Mouse (Mus musculus) hindbrain, embryonic 16.5 days (tissue): ENCODE data around the gene Sec61a2. TPM values are rescaled to one million over a fixed set of nuclear protein-coding genes. Genes with fewer than 3 reads are reported as not detected.

Source experiments
- ATAC-seq: fragments of 200-750 bp; cut with Nextera tagmentation; 2 replicates; pipeline ENCODE4 v1.8.0; 2017; ENCODE audit warnings: moderate TSS enrichment, moderate library complexity
- H3K27ac ChIP-seq: fragments of 300-500 bp; sonication (generic); 2 replicates; pipeline ENCODE4 v1.5.1; 2014; ENCODE audit warnings: low read depth, mild to moderate bottlenecking, control low read depth, low read length, moderate library complexity
- H3K27me3 ChIP-seq: fragments of 300-500 bp; sonication (generic); replicated peaks from 2 replicates; pipeline ENCODE4 v1.6.1; 2014; ENCODE audit warnings: low read length; ENCODE audit not compliant: control insufficient read depth, insufficient read depth
- H3K36me3 ChIP-seq: fragments of 300-500 bp; sonication (generic); 2 replicates; pipeline ENCODE4 v1.6.1; 2014; ENCODE audit warnings: mild to moderate bottlenecking, low read length, moderate library complexity, mixed read lengths; ENCODE audit not compliant: control insufficient read depth, insufficient read depth
- H3K4me1 ChIP-seq: fragments of 300-500 bp; sonication (generic); 2 replicates; pipeline ENCODE4 v1.6.1; 2014; ENCODE audit warnings: low read depth, low read length; ENCODE audit not compliant: control insufficient read depth, insufficient read depth
- H3K4me2 ChIP-seq: fragments of 300-500 bp; sonication (generic); 2 replicates; pipeline ENCODE4 v1.6.1; 2014; ENCODE audit warnings: mild to moderate bottlenecking, low read length, control low read depth, moderate library complexity
- H3K4me3 ChIP-seq: fragments of 300-500 bp; sonication (generic); 2 replicates; pipeline ENCODE4 v1.5.1; 2014; ENCODE audit warnings: mild to moderate bottlenecking, low read length, control low read depth, moderate library complexity
- H3K9ac ChIP-seq: fragments of 300-500 bp; sonication (generic); 2 replicates; pipeline ENCODE4 v1.6.1; 2014; ENCODE audit warnings: low read depth, mild to moderate bottlenecking, control low read depth, low read length, moderate library complexity
- H3K9me3 ChIP-seq: fragments of 300-500 bp; sonication (generic); 2 replicates; pipeline ENCODE4 v1.6.1; 2014; ENCODE audit warnings: mild to moderate bottlenecking, low read length, moderate library complexity; ENCODE audit not compliant: control insufficient read depth
- WGBS: fragments of 180-500 bp; shearing (Covaris S2); extraction: QIAGEN DNeasy Blood & Tissue Kit; methylation state at CpG from one replicate; pipeline ENCODE4 v1.1.7; 2014; 5-methylcytosine and 5-hydroxymethylcytosine counted together
- polyA plus RNA-seq: library from polyadenylated mRNA; unstranded; fragments of >200 nt; fragmentation: Nextera tagmentation; extraction: Ambion mirVana; gene quantifications from 2 replicates; pipeline ENCODE4 v1.2.1, GENCODE M21; 2015

Sec61a2 gene
- polyA plus RNA-seq, 1 experiment from 2014 or later = 122 TPM

- no peak overlapping the region for H3K4me3 ChIP-seq
- peaks cover 15% of the 10 kb centered on the region for H3K36me3 ChIP-seq
- H3K9ac ChIP-seq = no peak overlapping the region
- no peaks in the 10 kb centered on the region for H3K27me3 ChIP-seq
- 90% methylated on average over 10 of the region's 10 CpGs for WGBS
- H3K4me1 ChIP-seq = no peaks in the 10 kb centered on the region
- no peak for ATAC-seq
- H3K9me3 ChIP-seq = no peaks in the 10 kb centered on the region
- no peak overlapping the region for H3K4me2 ChIP-seq
- no peak overlapping the region for H3K27ac ChIP-seq
Observed at GRCm38 (mm10) chr2:5821264-5821663, 74.0 kb downstream of the Sec61a2 start.

Other genes with a start within 250 kb of the Sec61a2 start
- 7.4 and 8.0 TPM in 2 replicates for gene Camk1d, start 180.9 kb downstream of the Sec61a2 start, polyA plus RNA-seq
- 26.4 and 26.6 TPM in 2 replicates for gene Nudt5, start 50.4 kb downstream of the Sec61a2 start, polyA plus RNA-seq
- 244 and 268 TPM in 2 replicates for gene Cdc123, start 50.3 kb downstream of the Sec61a2 start, polyA plus RNA-seq
- gene Gm13199, start 32.5 kb downstream of the Sec61a2 start, polyA plus RNA-seq = 0.87 and 0.99 TPM in 2 replicates
- 6.1 and 6.7 TPM in 2 replicates for gene Dhtkd1, start 47.4 kb upstream of the Sec61a2 start, polyA plus RNA-seq
- gene Upf2, start 56.0 kb upstream of the Sec61a2 start, polyA plus RNA-seq = 6.4 and 7.8 TPM in 2 replicates
- gene Proser2, start 234.8 kb upstream of the Sec61a2 start, polyA plus RNA-seq = 10.5 and 10.6 TPM in 2 replicates